Mouse (Mus musculus): ENCODE measurements around the gene Gm11146.

Gene Gm11146

DNA sequence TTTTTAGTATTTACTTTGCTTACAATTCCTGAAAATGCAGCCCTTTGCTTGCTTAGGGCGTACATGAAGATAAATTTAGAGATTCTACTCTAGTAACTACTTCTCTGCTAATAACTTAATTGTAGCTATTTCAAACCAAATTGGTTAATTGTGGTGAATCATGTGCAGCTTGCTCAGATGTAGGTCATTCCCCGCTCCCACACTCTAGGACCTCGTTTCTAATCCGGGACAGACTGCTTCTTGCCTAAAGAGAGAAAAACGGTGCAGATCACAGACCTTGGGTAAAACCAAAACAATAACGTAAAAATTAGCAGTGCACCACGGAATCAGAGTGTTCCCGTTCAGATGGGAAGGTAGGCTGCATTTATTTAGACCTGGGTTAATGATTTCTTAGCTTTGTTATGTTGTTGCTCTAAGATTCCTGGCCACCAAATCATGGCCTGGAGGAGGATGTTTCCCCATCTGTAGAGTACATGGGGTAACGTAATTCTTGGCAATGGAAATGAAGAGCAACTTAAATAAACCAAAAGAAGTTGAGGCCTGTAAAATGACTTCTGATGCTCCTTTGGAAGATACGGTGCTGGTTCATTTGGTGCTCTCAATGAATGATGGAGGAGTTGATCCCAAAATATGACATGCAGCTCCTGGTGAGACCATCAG is 45.3 kb downstream of the Gm11146 start:
- DNase-seq (ENCODE audit: low read depth, low spot score) = no peak

DNA sequence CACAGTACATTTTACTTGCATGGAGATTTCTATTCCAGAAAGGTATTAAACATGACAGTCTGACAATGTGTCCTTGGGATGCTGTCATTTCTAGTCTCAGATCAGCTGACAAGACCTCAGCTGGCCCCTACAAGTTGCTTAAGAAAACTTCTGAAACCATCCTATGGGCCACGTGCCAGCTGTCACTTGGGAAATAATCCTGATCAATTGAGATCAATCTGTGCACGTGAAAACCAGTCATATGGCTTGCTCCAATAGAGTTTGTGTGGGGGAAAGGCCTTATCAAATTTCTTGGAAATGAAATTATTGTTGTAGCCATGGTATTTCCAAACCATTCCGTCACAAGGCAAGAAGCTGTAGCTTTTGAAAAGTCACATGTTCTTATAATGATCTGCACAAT is 50.8 kb downstream of the Gm11146 start:
- no peak for DNase-seq (ENCODE audit: low read depth, low spot score)
